Mouse (Mus musculus): Measurements from ENCODE around the gene B3galt5. TPM values are rescaled to one million over a fixed set of nuclear protein-coding genes. Genes with fewer than 3 reads are reported as not detected.
A peak's percentile ranks its signal among the peaks of the same experiment; 100 is the strongest.
"Not testable (repeated sequence)": the region's sequence is repeated elsewhere in the genome, so short reads cannot be mapped to it uniquely, and the experiment has no call there.

The B3galt5 gene
- polyA plus RNA-seq, 1 experiment from 2014 or later, result 4.8 TPM

GRCm38 (mm10) chr16:96326110-96326999 is 90.8 kb downstream of the B3galt5 start:
- Histone ChIP-seq H3K9ac (ENCODE audit: low read depth, low read length) (no peak overlapping the region), H3K4me1 (replicated peaks; ENCODE audit: insufficient read depth, low read length) (no peaks in the 10 kb centered on the region), H3K27me3 (ENCODE audit: insufficient read depth, low read length) (no peaks in the 10 kb centered on the region), H3K4me3 (replicated peaks; ENCODE audit: low read depth, low read length) (no peak overlapping the region), H3K4me2 (ENCODE audit: low read length) (no peak overlapping the region), H3K27ac (no peak overlapping the region), H3K9me3 (replicated peaks; ENCODE audit: low read length) (no peaks in the 10 kb centered on the region), H3K36me3 (ENCODE audit: insufficient read depth, low read length) (no peaks in the 10 kb centered on the region)
- ATAC-seq (replicated peaks; ENCODE audit: low FRiP score, low read depth) (no peak), DNase-seq (ENCODE audit: low spot score) (no peak)
- no peak for TF ChIP-seq CTCF (IDR thresholded peaks at IDR 0.05; ENCODE audit: low read depth)
- 45% methylated on average over 10 of the region's 10 CpGs for WGBS

GRCm38 (mm10) chr16:96327251-96327650 is 91.7 kb downstream of the B3galt5 start:
- not testable (repeated sequence) for H3K36me3 ChIP-seq (ENCODE audit: insufficient read depth, low read length); H3K27ac ChIP-seq; H3K4me1 ChIP-seq (replicated peaks; ENCODE audit: insufficient read depth, low read length); H3K9me3 ChIP-seq (replicated peaks; ENCODE audit: low read length); ATAC-seq (replicated peaks; ENCODE audit: low FRiP score, low read depth); H3K4me2 ChIP-seq (ENCODE audit: low read length); DNase-seq (ENCODE audit: low spot score); H3K9ac ChIP-seq (ENCODE audit: low read depth, low read length); H3K4me3 ChIP-seq (replicated peaks; ENCODE audit: low read depth, low read length); H3K27me3 ChIP-seq (ENCODE audit: insufficient read depth, low read length)
- WGBS, result 30% methylated on average over 8 of the region's 9 CpGs

GRCm38 (mm10) chr16:96339570-96339969 is 104.0 kb downstream of the B3galt5 start:
- no peak for TF ChIP-seq CTCF (IDR thresholded peaks at IDR 0.05; ENCODE audit: low read depth)
- Histone ChIP-seq H3K27me3 (ENCODE audit: insufficient read depth, low read length) (no peaks in the 10 kb centered on the region), H3K4me1 (replicated peaks; ENCODE audit: insufficient read depth, low read length) (no peaks in the 10 kb centered on the region), H3K4me2 (ENCODE audit: low read length) (no peak overlapping the region), H3K9ac (ENCODE audit: low read depth, low read length) (no peak overlapping the region), H3K4me3 (replicated peaks; ENCODE audit: low read depth, low read length) (no peak overlapping the region), H3K36me3 (ENCODE audit: insufficient read depth, low read length) (no peaks in the 10 kb centered on the region), H3K27ac (no peak overlapping the region), H3K9me3 (replicated peaks; ENCODE audit: low read length) (no peaks in the 10 kb centered on the region)
- no peak for DNase-seq (ENCODE audit: low spot score)
- ATAC-seq (replicated peaks; ENCODE audit: low FRiP score, low read depth), result no peak
- WGBS, result 85% methylated on average over 4 of the region's 4 CpGs

- no peaks in the 10 kb centered on the region for H3K9me3 ChIP-seq (replicated peaks; ENCODE audit: low read length)
- peak; percentile 72 for DNase-seq (ENCODE audit: low spot score)
- H3K4me3 ChIP-seq (replicated peaks; ENCODE audit: low read depth, low read length), result no peak overlapping the region
- no peaks in the 10 kb centered on the region for H3K27me3 ChIP-seq (ENCODE audit: insufficient read depth, low read length)
- ATAC-seq (replicated peaks; ENCODE audit: low FRiP score, low read depth), result no peak
- 8% methylated on average over 5 of the region's 5 CpGs for WGBS
- TF ChIP-seq CTCF (IDR thresholded peaks at IDR 0.05; ENCODE audit: low read depth), result peak; percentile 83
- no peaks in the 10 kb centered on the region for H3K36me3 ChIP-seq (ENCODE audit: insufficient read depth, low read length)
- no peak overlapping the region for H3K9ac ChIP-seq (ENCODE audit: low read depth, low read length)
- H3K27ac ChIP-seq, result no peak overlapping the region
- no peak overlapping the region for H3K4me2 ChIP-seq (ENCODE audit: low read length)
- H3K4me1 ChIP-seq (replicated peaks; ENCODE audit: insufficient read depth, low read length), result no peaks in the 10 kb centered on the region
Observed at GRCm38 (mm10) chr16:96341269-96341668, 105.7 kb downstream of the B3galt5 start.

GRCm38 (mm10) chr16:96341945-96342344 is 106.3 kb downstream of the B3galt5 start:
- no peaks in the 10 kb centered on the region for H3K36me3 ChIP-seq (ENCODE audit: insufficient read depth, low read length)
- WGBS, result 73% methylated on average over 4 of the region's 4 CpGs
- ATAC-seq (replicated peaks; ENCODE audit: low FRiP score, low read depth) (no peak), DNase-seq (ENCODE audit: low spot score) (no peak)
- no peaks in the 10 kb centered on the region for H3K27me3 ChIP-seq (ENCODE audit: insufficient read depth, low read length)
- H3K9me3 ChIP-seq (replicated peaks; ENCODE audit: low read length), result no peaks in the 10 kb centered on the region
- no peak overlapping the region for H3K27ac ChIP-seq
- no peak overlapping the region for H3K4me3 ChIP-seq (replicated peaks; ENCODE audit: low read depth, low read length)
- H3K4me2 ChIP-seq (ENCODE audit: low read length), result no peak overlapping the region
- no peak for TF ChIP-seq CTCF (IDR thresholded peaks at IDR 0.05; ENCODE audit: low read depth)
- H3K4me1 ChIP-seq (replicated peaks; ENCODE audit: insufficient read depth, low read length), result no peaks in the 10 kb centered on the region
- no peak overlapping the region for H3K9ac ChIP-seq (ENCODE audit: low read depth, low read length)

GRCm38 (mm10) chr16:96345117-96345516 is 109.5 kb downstream of the B3galt5 start:
- H3K4me2 ChIP-seq (ENCODE audit: low read length), result peak overlapping the region; percentile 31
- H3K4me3 ChIP-seq (replicated peaks; ENCODE audit: low read depth, low read length), result no peak overlapping the region
- DNase-seq (ENCODE audit: low spot score) (peak; percentile 90), ATAC-seq (replicated peaks; ENCODE audit: low FRiP score, low read depth) (peak; percentile 44; the same call in 1 of the 2 replicates)
- no peak overlapping the region for H3K9ac ChIP-seq (ENCODE audit: low read depth, low read length)
- no peaks in the 10 kb centered on the region for H3K36me3 ChIP-seq (ENCODE audit: insufficient read depth, low read length)
- WGBS, result 4% methylated on average over 10 of the region's 10 CpGs
- no peaks in the 10 kb centered on the region for H3K4me1 ChIP-seq (replicated peaks; ENCODE audit: insufficient read depth, low read length)
- TF ChIP-seq CTCF (IDR thresholded peaks at IDR 0.05; ENCODE audit: low read depth), result peak; percentile 98
- H3K9me3 ChIP-seq (replicated peaks; ENCODE audit: low read length), result no peaks in the 10 kb centered on the region
- no peak overlapping the region for H3K27ac ChIP-seq
- no peaks in the 10 kb centered on the region for H3K27me3 ChIP-seq (ENCODE audit: insufficient read depth, low read length)
